Mouse (Mus musculus): Measurements from ENCODE around the gene Spock3. TPM values are rescaled to one million over a fixed set of nuclear protein-coding genes. Genes with fewer than 3 reads are reported as not detected.

Spock3 gene
- not detected for polyA plus RNA-seq (2012; fragmentation: generic; extraction: Trizol)

DNA sequence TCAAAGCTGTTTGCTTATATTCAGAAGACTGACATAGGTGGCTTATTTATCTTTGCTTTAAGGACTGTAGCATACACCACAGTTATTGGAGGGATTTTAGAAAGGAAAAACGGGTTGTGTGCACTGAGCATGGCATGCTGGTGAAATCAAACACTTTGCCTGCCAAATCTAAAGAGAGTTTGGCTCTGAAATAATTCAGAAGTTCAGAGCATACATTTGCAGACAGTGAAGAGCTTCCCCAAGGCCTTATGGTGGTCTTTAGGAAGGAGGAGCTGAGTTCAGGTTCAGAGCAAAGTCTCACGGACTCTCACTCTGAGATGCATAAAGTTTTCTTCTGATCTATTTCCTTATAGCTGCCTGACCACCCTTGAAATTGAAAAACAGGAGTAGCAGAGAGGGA, at the start of gene Spock3:
Gene Spock3, plus strand, starts transcription at position 301 of the 400 bp plus-strand sequence.
- H3K79me2 ChIP-seq (ENCODE audit: control insufficient read depth, insufficient read depth), result no peaks in the 10 kb centered on the region
- no peaks in the 10 kb centered on the region for H3K36me3 ChIP-seq (ENCODE audit: control insufficient read depth, insufficient read depth)
- no peak within 1 kb of the TSS for H3ac ChIP-seq (ENCODE audit: control insufficient read depth, insufficient read length)
- TF ChIP-seq REST (IDR thresholded peaks at IDR 0.05; ENCODE audit: insufficient read depth, insufficient read length), result no peak
- no peak for TF ChIP-seq TCF12 (IDR thresholded peaks at IDR 0.05; ENCODE audit: insufficient read depth, poor library complexity, severe bottlenecking)
- no peak within 1 kb of the TSS for H3K4me2 ChIP-seq (ENCODE audit: low read depth)
- H3K27me3 ChIP-seq (ENCODE audit: control insufficient read depth, insufficient read depth, insufficient read length), result no peaks in the 10 kb centered on the region
- no peak within 1 kb of the TSS for H3K4me3 ChIP-seq

DNA sequence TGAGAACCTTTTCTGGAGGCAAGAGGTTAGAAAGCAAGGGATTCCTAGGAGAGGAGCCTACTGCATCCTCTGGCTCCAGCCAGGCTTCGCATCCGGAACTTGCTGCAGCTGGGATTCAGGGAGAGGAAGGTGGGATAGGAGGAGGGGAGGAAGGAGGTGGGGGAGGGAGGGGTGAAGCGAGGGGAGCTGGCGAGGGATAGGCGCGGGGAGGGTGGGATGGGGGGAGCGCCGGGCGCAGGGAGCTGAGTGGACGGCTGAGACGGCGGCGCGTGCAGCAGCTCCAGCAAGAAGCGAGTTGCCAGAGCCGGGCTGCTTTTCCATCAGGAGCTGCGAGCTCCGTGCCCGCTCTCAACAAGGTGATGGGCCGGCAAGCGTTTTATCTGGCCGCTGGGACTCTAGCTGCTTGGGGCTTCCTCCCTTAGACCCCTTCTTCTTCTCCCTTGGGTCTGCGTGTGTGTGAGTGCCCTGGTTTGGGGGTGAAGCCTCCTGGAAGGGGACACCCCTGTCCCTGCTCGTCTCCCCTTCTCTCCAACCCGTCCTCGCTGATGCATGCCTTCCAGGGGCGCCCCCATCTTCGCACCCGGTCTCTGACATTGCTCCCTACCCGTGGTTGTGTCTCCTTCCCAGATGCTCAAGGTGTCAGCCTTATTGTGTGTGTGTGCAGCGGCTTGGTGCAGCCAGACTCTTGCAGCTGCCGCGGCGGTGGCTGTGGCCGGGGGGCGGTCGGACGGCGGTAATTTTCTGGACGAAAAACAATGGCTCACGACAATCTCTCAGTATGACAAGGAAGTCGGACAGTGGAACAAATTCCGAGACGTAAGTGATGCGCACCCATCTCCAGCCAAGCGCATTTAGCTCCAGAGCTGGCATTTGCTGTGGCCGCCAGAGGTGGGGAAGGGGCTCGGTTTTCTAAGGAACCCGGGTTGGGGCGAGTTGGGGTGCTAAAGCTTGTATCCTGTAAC, 645 bp downstream of the Spock3 start:
- no peak overlapping the region for H3K4me2 ChIP-seq (ENCODE audit: low read depth)
- H3K27me3 ChIP-seq (ENCODE audit: control insufficient read depth, insufficient read depth, insufficient read length), result no peaks in the 10 kb centered on the region
- H3K36me3 ChIP-seq (ENCODE audit: control insufficient read depth, insufficient read depth), result no peaks in the 10 kb centered on the region
- H3ac ChIP-seq (ENCODE audit: control insufficient read depth, insufficient read length), result no peak overlapping the region
- no peak for TF ChIP-seq CEBPB (IDR thresholded peaks at IDR 0.05; ENCODE audit: insufficient read depth, poor library complexity, severe bottlenecking)
- TF ChIP-seq MYOG (IDR thresholded peaks at IDR 0.05; ENCODE audit: control insufficient read depth in 1 of 3, insufficient read depth in 1 of 3, insufficient read length in 2 of 3, low read depth in 2 of 3), result no peak
- TF ChIP-seq TCF3 (IDR thresholded peaks at IDR 0.05; ENCODE audit: insufficient read length, low read depth), result no peak
- TF ChIP-seq MYOD1 (IDR thresholded peaks at IDR 0.05; ENCODE audit: control insufficient read depth in 1 of 3, insufficient read length in 2 of 3, low read depth in 2 of 3), result no peak
- no peak for TF ChIP-seq POLR2AphosphoS2 (IDR thresholded peaks at IDR 0.05; ENCODE audit: insufficient read length, low read depth)
- TF ChIP-seq MAX (IDR thresholded peaks at IDR 0.05; ENCODE audit: low read depth), result no peak
- TF ChIP-seq REST (IDR thresholded peaks at IDR 0.05; ENCODE audit: insufficient read depth, insufficient read length), result no peak
- TF ChIP-seq SRF (IDR thresholded peaks at IDR 0.05; ENCODE audit: control insufficient read depth, insufficient read length, low read depth), result no peak
- no peak for TF ChIP-seq E2F4 (IDR thresholded peaks at IDR 0.05; ENCODE audit: insufficient read depth)
- TF ChIP-seq USF1 (IDR thresholded peaks at IDR 0.05; ENCODE audit: low read depth), result no peak
- TF ChIP-seq TCF12 (IDR thresholded peaks at IDR 0.05; ENCODE audit: insufficient read depth, poor library complexity, severe bottlenecking), result no peak
- no peak for TF ChIP-seq POLR2A (IDR thresholded peaks at IDR 0.05; ENCODE audit: insufficient read length, low read depth)
- H3K4me3 ChIP-seq, result no peak overlapping the region
- H3K79me2 ChIP-seq (ENCODE audit: control insufficient read depth, insufficient read depth), result no peaks in the 10 kb centered on the region

DNA sequence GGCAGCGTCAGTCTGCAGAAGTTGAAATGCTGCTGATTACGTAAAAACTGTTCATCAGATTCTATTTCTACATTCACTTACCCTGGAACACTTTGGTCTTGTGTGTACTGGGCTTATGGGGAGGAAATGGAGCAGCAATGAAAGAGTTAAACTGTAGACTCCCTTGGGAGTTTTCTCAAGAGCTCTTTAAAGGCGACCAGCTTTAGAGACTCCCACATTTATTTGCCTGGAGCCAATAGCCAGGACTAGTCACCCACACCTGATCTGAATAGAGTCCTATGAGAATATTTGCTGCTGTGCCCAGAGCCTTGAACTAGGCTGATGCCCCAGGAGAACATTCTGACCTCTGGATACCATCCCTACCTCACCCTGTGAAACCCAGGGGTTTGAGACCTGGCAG, 1.7 kb downstream of the Spock3 start:
- Histone ChIP-seq H3ac (ENCODE audit: control insufficient read depth, insufficient read length) (no peak overlapping the region), H3K4me3 (no peak overlapping the region), H3K4me2 (ENCODE audit: low read depth) (no peak overlapping the region), H3K79me2 (ENCODE audit: control insufficient read depth, insufficient read depth) (no peaks in the 10 kb centered on the region), H3K36me3 (ENCODE audit: control insufficient read depth, insufficient read depth) (no peaks in the 10 kb centered on the region), H3K27me3 (ENCODE audit: control insufficient read depth, insufficient read depth, insufficient read length) (no peaks in the 10 kb centered on the region)
- TF ChIP-seq E2F4 (IDR thresholded peaks at IDR 0.05; ENCODE audit: insufficient read depth) (no peak), MYOD1 (IDR thresholded peaks at IDR 0.05; ENCODE audit: control insufficient read depth in 1 of 3, insufficient read length in 2 of 3, low read depth in 2 of 3) (no peak), POLR2AphosphoS2 (IDR thresholded peaks at IDR 0.05; ENCODE audit: insufficient read length, low read depth) (no peak), USF1 (IDR thresholded peaks at IDR 0.05; ENCODE audit: low read depth) (no peak), TCF12 (IDR thresholded peaks at IDR 0.05; ENCODE audit: insufficient read depth, poor library complexity, severe bottlenecking) (no peak)

DNA sequence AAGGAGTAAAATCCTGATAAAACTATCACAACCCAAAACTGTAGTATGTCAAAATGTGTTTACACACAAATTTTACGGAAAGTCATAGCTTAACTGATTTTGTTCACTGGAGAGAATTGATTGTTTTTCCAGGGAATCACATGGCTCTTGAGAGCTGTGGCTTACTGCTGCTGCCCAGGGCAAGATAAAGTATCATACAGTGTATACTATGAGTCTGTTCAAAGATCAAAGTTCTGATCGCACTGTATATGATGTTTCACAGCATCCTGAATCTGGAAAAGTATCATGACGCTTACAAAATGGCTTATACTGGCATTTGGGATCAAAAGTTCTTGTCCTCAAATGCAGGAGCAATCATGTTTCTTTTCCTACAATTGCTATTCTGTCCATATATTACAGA, 11.8 kb downstream of the Spock3 start:
- Histone ChIP-seq H3K36me3 (ENCODE audit: control insufficient read depth, insufficient read depth) (no peaks in the 10 kb centered on the region), H3K4me2 (ENCODE audit: low read depth) (no peak overlapping the region), H3ac (ENCODE audit: control insufficient read depth, insufficient read length) (no peak overlapping the region), H3K4me3 (no peak overlapping the region), H3K27me3 (ENCODE audit: control insufficient read depth, insufficient read depth, insufficient read length) (no peaks in the 10 kb centered on the region), H3K79me2 (ENCODE audit: control insufficient read depth, insufficient read depth) (no peaks in the 10 kb centered on the region)
- TF ChIP-seq MYOD1 (IDR thresholded peaks at IDR 0.05; ENCODE audit: control insufficient read depth in 1 of 3, insufficient read length in 2 of 3, low read depth in 2 of 3) (no peak), E2F4 (IDR thresholded peaks at IDR 0.05; ENCODE audit: insufficient read depth) (no peak), TCF3 (IDR thresholded peaks at IDR 0.05; ENCODE audit: insufficient read length, low read depth) (no peak), CEBPB (IDR thresholded peaks at IDR 0.05; ENCODE audit: insufficient read depth, poor library complexity, severe bottlenecking) (no peak), TCF12 (IDR thresholded peaks at IDR 0.05; ENCODE audit: insufficient read depth, poor library complexity, severe bottlenecking) (no peak), REST (IDR thresholded peaks at IDR 0.05; ENCODE audit: insufficient read depth, insufficient read length) (no peak), MYOG (IDR thresholded peaks at IDR 0.05; ENCODE audit: control insufficient read depth in 1 of 3, insufficient read depth in 1 of 3, insufficient read length in 2 of 3, low read depth in 2 of 3) (no peak), POLR2A (IDR thresholded peaks at IDR 0.05; ENCODE audit: insufficient read length, low read depth) (no peak), USF1 (IDR thresholded peaks at IDR 0.05; ENCODE audit: low read depth) (no peak), SRF (IDR thresholded peaks at IDR 0.05; ENCODE audit: control insufficient read depth, insufficient read length, low read depth) (no peak), MAX (IDR thresholded peaks at IDR 0.05; ENCODE audit: low read depth) (no peak), POLR2AphosphoS2 (IDR thresholded peaks at IDR 0.05; ENCODE audit: insufficient read length, low read depth) (no peak)

DNA sequence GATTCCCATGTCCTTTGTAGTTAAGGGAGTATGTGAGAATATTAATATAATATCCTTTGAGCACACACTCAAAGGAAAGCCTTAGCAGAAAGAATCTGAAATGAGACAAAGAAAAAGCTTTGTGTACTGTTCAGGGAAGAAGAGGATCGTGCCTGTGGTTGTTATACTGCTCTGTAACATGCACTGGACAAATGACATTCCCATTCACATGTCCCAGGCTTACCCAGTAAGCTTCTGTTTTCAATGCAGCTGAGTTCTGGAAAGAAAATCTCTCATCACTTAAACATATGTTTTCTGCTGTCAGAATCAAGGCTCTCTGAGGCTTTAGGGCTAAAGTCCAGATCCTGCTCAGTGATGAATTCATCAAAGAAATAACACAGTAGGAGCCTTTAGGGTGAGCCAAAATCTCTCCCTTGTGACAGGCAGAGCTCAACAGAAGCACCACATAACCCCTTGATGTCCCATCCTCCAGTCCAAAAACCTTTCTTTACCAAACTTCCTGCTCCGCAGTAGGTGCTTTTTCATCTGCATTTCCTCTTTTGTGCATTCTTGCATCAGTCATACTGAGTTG, 19.1 kb downstream of the Spock3 start:
- no peak overlapping the region for H3ac ChIP-seq (ENCODE audit: control insufficient read depth, insufficient read length)
- no peak overlapping the region for H3K4me2 ChIP-seq (ENCODE audit: low read depth)
- no peaks in the 10 kb centered on the region for H3K79me2 ChIP-seq (ENCODE audit: control insufficient read depth, insufficient read depth)
- H3K4me3 ChIP-seq, result no peak overlapping the region
- no peaks in the 10 kb centered on the region for H3K27me3 ChIP-seq (ENCODE audit: control insufficient read depth, insufficient read depth, insufficient read length)
- TF ChIP-seq SRF (IDR thresholded peaks at IDR 0.05; ENCODE audit: control insufficient read depth, insufficient read length, low read depth), result no peak
- no peak for TF ChIP-seq MYOG (IDR thresholded peaks at IDR 0.05; ENCODE audit: control insufficient read depth in 1 of 3, insufficient read depth in 1 of 3, insufficient read length in 2 of 3, low read depth in 2 of 3)
- TF ChIP-seq E2F4 (IDR thresholded peaks at IDR 0.05; ENCODE audit: insufficient read depth), result no peak
- TF ChIP-seq CEBPB (IDR thresholded peaks at IDR 0.05; ENCODE audit: insufficient read depth, poor library complexity, severe bottlenecking), result no peak
- no peak for TF ChIP-seq TCF3 (IDR thresholded peaks at IDR 0.05; ENCODE audit: insufficient read length, low read depth)
- no peak for TF ChIP-seq USF1 (IDR thresholded peaks at IDR 0.05; ENCODE audit: low read depth)
- no peak for TF ChIP-seq TCF12 (IDR thresholded peaks at IDR 0.05; ENCODE audit: insufficient read depth, poor library complexity, severe bottlenecking)
- no peak for TF ChIP-seq POLR2A (IDR thresholded peaks at IDR 0.05; ENCODE audit: insufficient read length, low read depth)
- TF ChIP-seq POLR2AphosphoS2 (IDR thresholded peaks at IDR 0.05; ENCODE audit: insufficient read length, low read depth), result no peak
- no peak for TF ChIP-seq REST (IDR thresholded peaks at IDR 0.05; ENCODE audit: insufficient read depth, insufficient read length)
- no peak for TF ChIP-seq MYOD1 (IDR thresholded peaks at IDR 0.05; ENCODE audit: control insufficient read depth in 1 of 3, insufficient read length in 2 of 3, low read depth in 2 of 3)
- no peak for TF ChIP-seq MAX (IDR thresholded peaks at IDR 0.05; ENCODE audit: low read depth)
- H3K36me3 ChIP-seq (ENCODE audit: control insufficient read depth, insufficient read depth), result no peaks in the 10 kb centered on the region
